Mouse (Mus musculus) myocyte (in vitro differentiated cells): ENCODE measurements around the gene B4galt3. TPM values are rescaled to one million over a fixed set of nuclear protein-coding genes. Genes with fewer than 3 reads are reported as not detected.
"Not testable (repeated sequence)": the region's sequence is repeated elsewhere in the genome, so short reads cannot be mapped to it uniquely, and the experiment has no call there.

Experiments
- H3K27me3 ChIP-seq: one replicate; pipeline ENCODE4 v1.6.1; 2011; ENCODE audit not compliant: control insufficient read depth, insufficient read depth, insufficient read length
- H3K36me3 ChIP-seq: one replicate; pipeline ENCODE4 v1.6.1; 2011; ENCODE audit not compliant: control insufficient read depth, insufficient read depth
- H3K4me2 ChIP-seq: one replicate; pipeline ENCODE4 v1.6.1; 2011; ENCODE audit warnings: low read depth, control low read depth
- H3K4me3 ChIP-seq: one replicate; pipeline ENCODE4 v1.5.1; 2011; ENCODE audit warnings: mild to moderate bottlenecking, control low read depth, moderate library complexity
- H3K79me2 ChIP-seq: one replicate; pipeline ENCODE4 v1.6.1; 2011; ENCODE audit not compliant: control insufficient read depth, insufficient read depth
- H3ac ChIP-seq: one replicate; pipeline ENCODE4 v1.6.1; 2011; ENCODE audit not compliant: control insufficient read depth, insufficient read length
- CEBPB ChIP-seq: IDR thresholded peaks from 2 replicates; pipeline ENCODE4 v1.6.1; 2011; ENCODE audit warnings: mild to moderate bottlenecking, moderate library complexity; ENCODE audit not compliant: poor library complexity, insufficient read depth, severe bottlenecking
- E2F4 ChIP-seq: IDR thresholded peaks from one replicate; pipeline ENCODE4 v1.6.1; 2011; ENCODE audit warnings: mild to moderate bottlenecking, control low read depth, moderate library complexity; ENCODE audit not compliant: insufficient read depth
- MAX ChIP-seq: IDR thresholded peaks from one replicate; pipeline ENCODE4 v1.6.1; 2011; ENCODE audit warnings: low read depth, mild to moderate bottlenecking, control low read depth
- MYOD1 ChIP-seq, 3 experiments: IDR thresholded peaks; one replicate each; pipeline ENCODE4 v1.6.1; 2011; ENCODE audit warnings: control low read depth in 2 of 3, low read depth in 2 of 3, mild to moderate bottlenecking in 2 of 3, moderate library complexity in 1 of 3; ENCODE audit not compliant: insufficient read length in 2 of 3, control insufficient read depth in 1 of 3
- MYOG ChIP-seq, 3 experiments: IDR thresholded peaks; one replicate each; pipeline ENCODE4 v1.6.1; 2011; ENCODE audit warnings: control low read depth in 2 of 3, low read depth in 2 of 3, mild to moderate bottlenecking in 2 of 3; ENCODE audit not compliant: insufficient read length in 2 of 3, control insufficient read depth in 1 of 3, insufficient read depth in 1 of 3
- POLR2A ChIP-seq: IDR thresholded peaks from one replicate; pipeline ENCODE4 v1.6.1; 2011; ENCODE audit warnings: low read depth, mild to moderate bottlenecking, control low read depth, moderate library complexity; ENCODE audit not compliant: insufficient read length
- POLR2AphosphoS2 ChIP-seq: IDR thresholded peaks from one replicate; pipeline ENCODE4 v1.6.1; 2011; ENCODE audit warnings: low read depth, control low read depth; ENCODE audit not compliant: insufficient read length
- REST ChIP-seq: IDR thresholded peaks from one replicate; pipeline ENCODE4 v1.6.1; 2011; ENCODE audit warnings: mild to moderate bottlenecking, control low read depth, moderate library complexity; ENCODE audit not compliant: insufficient read depth, insufficient read length
- SRF ChIP-seq: IDR thresholded peaks from one replicate; pipeline ENCODE4 v1.6.1; 2011; ENCODE audit warnings: low read depth; ENCODE audit not compliant: control insufficient read depth, insufficient read length
- TCF12 ChIP-seq: IDR thresholded peaks from one replicate; pipeline ENCODE4 v1.6.1; 2011; ENCODE audit warnings: mild to moderate bottlenecking, control low read depth; ENCODE audit not compliant: poor library complexity, insufficient read depth, severe bottlenecking
- TCF3 ChIP-seq: IDR thresholded peaks from one replicate; pipeline ENCODE4 v1.6.1; 2011; ENCODE audit warnings: low read depth, control low read depth; ENCODE audit not compliant: insufficient read length
- USF1 ChIP-seq: IDR thresholded peaks from one replicate; pipeline ENCODE4 v1.6.1; 2011; ENCODE audit warnings: low read depth, mild to moderate bottlenecking, control low read depth, moderate library complexity
- polyA plus RNA-seq: library from polyadenylated mRNA; unstranded; fragments of >200 nt; fragmentation: generic; extraction: Trizol; gene quantifications from one replicate; pipeline ENCODE4 v1.2.1, GENCODE M21; 2012; ENCODE audit warnings: missing spikeins

B4galt3 gene
- polyA plus RNA-seq, 1 experiment: 19.3 TPM

- Histone ChIP-seq H3K4me3 (no peak overlapping the region), H3K36me3 (peaks cover 25% of the 10 kb centered on the region), H3K79me2 (peaks cover 14% of the 10 kb centered on the region), H3K27me3 (no peaks in the 10 kb centered on the region), H3K4me2 (no peak overlapping the region), H3ac (no peak overlapping the region)
- TF ChIP-seq TCF3: no peak
- no peak for TF ChIP-seq POLR2A
- TF ChIP-seq CEBPB: no peak
- no peak for TF ChIP-seq MYOG (IDR thresholded peaks at IDR 0.05; ENCODE audit: control insufficient read depth in 1 of 3, insufficient read depth in 1 of 3, insufficient read length in 2 of 3, low read depth in 2 of 3)
- TF ChIP-seq MYOD1 (IDR thresholded peaks at IDR 0.05; ENCODE audit: control insufficient read depth in 1 of 3, insufficient read length in 2 of 3, low read depth in 2 of 3): no peak
- no peak for TF ChIP-seq E2F4
- TF ChIP-seq POLR2AphosphoS2: no peak
- TF ChIP-seq USF1: no peak
- no peak for TF ChIP-seq SRF
- TF ChIP-seq TCF12: no peak
- no peak for TF ChIP-seq REST
- TF ChIP-seq MAX: no peak
Observed at GRCm38 (mm10) chr1:171239992-171240744, 30.0 kb upstream of the B4galt3 start.

DNA sequence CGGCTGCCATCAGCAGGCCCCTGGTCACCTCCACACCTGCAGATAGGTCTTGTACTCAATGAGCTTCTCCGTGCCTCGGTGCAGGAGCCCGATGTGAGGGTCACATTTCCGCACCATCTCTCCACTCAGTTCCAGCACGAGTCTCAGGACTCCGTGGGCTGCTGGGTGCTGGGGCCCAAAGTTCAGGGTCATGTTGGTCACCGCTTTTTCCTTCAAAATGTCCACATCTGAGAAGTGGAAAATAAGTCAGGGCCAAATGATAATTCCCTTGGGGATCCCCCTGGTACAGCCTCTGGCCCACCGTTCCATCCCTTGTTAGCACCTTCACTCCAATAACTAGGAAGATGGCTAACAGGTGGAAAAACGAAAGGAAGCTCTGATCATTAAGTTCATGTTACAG lies 29.2 kb upstream of the B4galt3 start:
- H3K79me2 ChIP-seq: peaks cover 19% of the 10 kb centered on the region
- H3K36me3 ChIP-seq: peaks cover 18% of the 10 kb centered on the region
- H3K4me2 ChIP-seq: no peak overlapping the region
- no peak overlapping the region for H3ac ChIP-seq
- no peak overlapping the region for H3K4me3 ChIP-seq
- H3K27me3 ChIP-seq: no peaks in the 10 kb centered on the region
- TF ChIP-seq REST (no peak), POLR2AphosphoS2 (no peak), MYOD1 (IDR thresholded peaks at IDR 0.05; ENCODE audit: control insufficient read depth in 1 of 3, insufficient read length in 2 of 3, low read depth in 2 of 3) (no peak), CEBPB (no peak), USF1 (no peak), MAX (no peak), POLR2A (no peak), E2F4 (no peak), TCF12 (no peak), TCF3 (no peak), SRF (no peak)

DNA sequence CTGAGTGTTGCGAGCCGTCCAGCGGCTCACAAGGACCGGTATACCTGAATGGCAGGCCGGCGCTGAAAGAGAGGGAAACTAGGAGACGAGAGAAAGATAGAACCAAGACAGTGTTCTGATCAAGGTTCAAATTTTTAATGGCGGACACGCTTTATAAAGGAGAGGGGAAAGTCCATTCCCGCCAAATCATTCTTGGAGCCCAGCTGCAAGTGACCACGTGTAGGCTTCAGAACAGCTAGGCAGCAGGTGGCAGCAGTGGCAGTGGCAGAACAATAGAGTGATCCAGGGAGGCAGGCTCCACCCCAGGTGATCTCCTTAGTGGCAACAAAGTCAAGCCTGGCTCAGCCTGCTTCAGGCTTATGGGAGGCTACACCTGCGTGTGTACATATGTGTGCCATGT lies 28.2 kb upstream of the B4galt3 start:
- H3K27me3 ChIP-seq, H3K4me2 ChIP-seq, H3K4me3 ChIP-seq, H3ac ChIP-seq: not testable (repeated sequence)
- H3K36me3 ChIP-seq: peaks cover 13% of the 10 kb centered on the region
- H3K79me2 ChIP-seq: peaks cover 29% of the 10 kb centered on the region

DNA sequence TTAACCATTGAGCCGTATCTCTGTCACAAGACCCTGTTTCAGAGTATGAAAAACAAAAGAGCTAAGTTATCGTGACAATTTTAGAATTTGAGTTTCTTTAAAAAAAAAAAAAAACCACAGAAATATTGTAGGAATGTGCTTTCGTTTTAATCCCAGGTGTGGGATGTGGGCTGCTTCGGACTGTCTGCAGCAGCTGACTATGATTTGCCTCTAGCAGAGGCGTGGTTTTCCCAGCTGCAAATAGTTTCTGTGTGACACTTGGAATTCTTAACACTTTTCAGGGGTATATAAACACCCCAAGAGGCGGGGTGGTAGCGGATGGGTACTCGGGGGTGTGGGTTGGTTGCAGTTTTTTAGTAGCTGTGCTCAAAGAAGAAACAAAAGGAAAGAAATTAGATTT lies 24.8 kb upstream of the B4galt3 start:
- H3K27me3 ChIP-seq: no peaks in the 10 kb centered on the region
- peaks cover 29% of the 10 kb centered on the region for H3K79me2 ChIP-seq
- H3K4me3 ChIP-seq: peak overlapping the region; percentile 62
- TF ChIP-seq USF1: no peak
- TF ChIP-seq SRF: no peak
- TF ChIP-seq TCF3: no peak
- peak in 1 of 3 experiments; percentile 49 for TF ChIP-seq MYOG (IDR thresholded peaks at IDR 0.05; ENCODE audit: control insufficient read depth in 1 of 3, insufficient read depth in 1 of 3, insufficient read length in 2 of 3, low read depth in 2 of 3)
- TF ChIP-seq MYOD1 (IDR thresholded peaks at IDR 0.05; ENCODE audit: control insufficient read depth in 1 of 3, insufficient read length in 2 of 3, low read depth in 2 of 3): peak in 2 of 3 experiments; percentile 6 to 54
- peak; percentile 24 for TF ChIP-seq TCF12
- H3K4me2 ChIP-seq: peak overlapping the region; percentile 97
- no peak overlapping the region for H3ac ChIP-seq
- H3K36me3 ChIP-seq: no peaks in the 10 kb centered on the region

DNA sequence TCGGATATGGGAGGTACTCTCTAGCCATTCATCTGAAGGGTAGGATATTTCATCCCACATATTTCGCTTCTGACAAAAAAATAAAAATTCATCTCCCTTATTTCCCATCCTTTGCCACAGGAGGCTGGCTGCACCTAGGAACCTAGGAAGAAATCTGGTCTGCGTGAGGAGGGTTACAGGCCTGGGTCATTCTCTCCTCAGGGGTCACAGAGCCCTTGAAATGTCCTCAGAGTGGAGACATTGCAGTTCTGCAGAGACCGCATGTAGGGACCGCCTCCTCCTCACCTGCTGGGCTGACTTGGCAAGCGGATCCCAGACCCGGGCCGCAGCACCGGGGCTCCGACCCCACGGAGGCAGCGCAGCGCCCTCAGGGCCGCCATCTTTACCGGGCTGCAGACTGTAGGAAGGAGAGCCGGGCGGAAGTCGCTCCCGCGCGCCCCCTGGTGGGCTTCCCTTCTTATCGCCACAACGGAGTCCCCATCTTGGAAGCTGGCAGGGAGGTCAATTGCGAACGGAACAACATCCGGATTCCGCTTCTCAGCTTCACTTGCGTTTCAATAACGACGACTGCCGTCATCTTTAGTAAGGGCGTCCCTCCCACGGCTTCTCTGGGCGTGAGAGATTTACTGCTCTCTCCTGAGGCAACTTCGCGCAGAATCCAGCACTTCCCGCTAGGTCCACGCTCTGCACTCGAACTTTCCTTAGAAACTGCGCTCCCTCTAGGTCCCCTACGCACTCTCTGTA lies 23.2 kb upstream of the B4galt3 start:
- peak overlapping the region; percentile 62 for H3K4me3 ChIP-seq
- H3K27me3 ChIP-seq: no peaks in the 10 kb centered on the region
- H3K36me3 ChIP-seq: no peaks in the 10 kb centered on the region
- TF ChIP-seq POLR2AphosphoS2: peak; percentile 67
- TF ChIP-seq E2F4: no peak
- TF ChIP-seq POLR2A: peak; percentile 81
- peak overlapping the region; percentile 98 for H3K4me2 ChIP-seq
- H3K79me2 ChIP-seq: peaks cover 29% of the 10 kb centered on the region
- H3ac ChIP-seq: no peak overlapping the region
